Mouse (Mus musculus): Measurements from ENCODE around the gene Plac9b. TPM values are rescaled to one million over a fixed set of nuclear protein-coding genes. Genes with fewer than 3 reads are reported as not detected.
"Not testable (repeated sequence)": the region's sequence is repeated elsewhere in the genome, so short reads cannot be mapped to it uniquely, and the experiment has no call there.

The Plac9b gene
- polyA plus RNA-seq (2012; rRNA removed): 2.3 and 3.7 TPM in 2 replicates

- H3K4me3 ChIP-seq (replicated peaks; ENCODE audit: insufficient read depth, low read depth, low read length); H3K27me3 ChIP-seq (ENCODE audit: control insufficient read depth, insufficient read depth, low read length): not testable (repeated sequence)
- no CpG with 5 or more reads among the region's 10 CpGs for WGBS
Measured at GRCm38 (mm10) chr14:26182380-26182779, at the start of gene Plac9b. Gene Plac9b, minus strand, starts transcription at chr14:26182480.

GRCm38 (mm10) chr14:26216233-26217000, 34.1 kb upstream of the Plac9b start:
- not testable (repeated sequence) for H3K4me3 ChIP-seq (replicated peaks; ENCODE audit: insufficient read depth, low read depth, low read length); H3K27ac ChIP-seq (ENCODE audit: insufficient read depth, low read length); DNase-seq; H3K4me1 ChIP-seq (ENCODE audit: control insufficient read depth, insufficient read depth, low read length); H3K27me3 ChIP-seq (ENCODE audit: control insufficient read depth, insufficient read depth, low read length)
- WGBS: no CpG with 5 or more reads among the region's 5 CpGs

More at GRCm38 (mm10) chr14:26182380-26182779, at the start of gene Plac9b:
- H3K4me1 ChIP-seq (ENCODE audit: control insufficient read depth, insufficient read depth, low read length); DNase-seq; H3K27ac ChIP-seq (ENCODE audit: insufficient read depth, low read length): not testable (repeated sequence)

DNA sequence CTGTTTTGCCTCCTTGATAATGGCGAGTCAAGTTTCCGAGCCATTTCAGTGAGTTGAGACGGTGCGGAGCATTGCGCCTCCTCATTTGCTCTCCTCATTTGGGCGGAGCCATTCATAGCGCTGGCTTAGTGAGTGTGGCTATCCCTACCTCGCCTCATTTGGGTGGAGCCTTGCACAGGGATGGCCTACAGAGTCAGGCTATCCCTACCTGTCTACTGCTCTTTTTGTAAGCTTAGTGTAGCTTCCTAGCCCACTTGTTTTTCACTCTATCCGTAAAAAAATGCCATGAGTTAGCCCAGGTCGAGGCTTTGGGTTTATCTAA, 24.6 kb upstream of the Plac9b start, which contains the start of gene Tmem254b:
Gene Tmem254b (minus strand): TSS at position 116 of the 322 bp plus-strand sequence.
- H3K4me3 ChIP-seq (replicated peaks; ENCODE audit: insufficient read depth, low read depth, low read length); DNase-seq; H3K27me3 ChIP-seq (ENCODE audit: control insufficient read depth, insufficient read depth, low read length); H3K27ac ChIP-seq (ENCODE audit: insufficient read depth, low read length); H3K4me1 ChIP-seq (ENCODE audit: control insufficient read depth, insufficient read depth, low read length): not testable (repeated sequence)
- WGBS: no CpG with 5 or more reads among the region's 10 CpGs

- not testable (repeated sequence) for H3K27ac ChIP-seq (ENCODE audit: insufficient read depth, low read length); DNase-seq; H3K4me1 ChIP-seq (ENCODE audit: control insufficient read depth, insufficient read depth, low read length); H3K27me3 ChIP-seq (ENCODE audit: control insufficient read depth, insufficient read depth, low read length); H3K4me3 ChIP-seq (replicated peaks; ENCODE audit: insufficient read depth, low read depth, low read length)
- no CpG with 5 or more reads among the region's 44 CpGs for WGBS
Measured at GRCm38 (mm10) chr14:26206197-26206925, 24.1 kb upstream of the Plac9b start.

DNA sequence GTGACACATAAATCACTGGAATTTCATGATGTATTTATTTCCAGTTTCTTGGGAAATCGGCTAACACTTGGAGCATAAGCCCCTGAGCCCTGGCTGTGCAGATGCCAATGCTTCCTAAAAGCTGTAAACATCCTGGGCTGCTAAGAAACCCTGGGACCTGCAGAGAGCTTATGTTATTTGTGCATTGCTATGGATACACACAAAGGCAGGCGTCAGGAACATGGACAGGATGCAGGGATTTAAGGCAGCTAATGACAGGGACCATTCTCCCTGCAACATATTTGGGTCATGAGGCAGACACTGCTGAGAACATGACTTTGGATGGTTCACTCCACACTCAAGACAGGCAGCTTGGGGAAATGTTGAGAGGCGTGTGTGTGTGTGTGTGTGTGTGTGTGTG, 15.6 kb upstream of the Plac9b start:
- H3K27ac ChIP-seq (ENCODE audit: insufficient read depth, low read length); H3K27me3 ChIP-seq (ENCODE audit: control insufficient read depth, insufficient read depth, low read length); H3K4me1 ChIP-seq (ENCODE audit: control insufficient read depth, insufficient read depth, low read length); DNase-seq; H3K4me3 ChIP-seq (replicated peaks; ENCODE audit: insufficient read depth, low read depth, low read length): not testable (repeated sequence)
- WGBS: no CpG with 5 or more reads among the region's 3 CpGs

- H3K4me1 ChIP-seq (ENCODE audit: control insufficient read depth, insufficient read depth, low read length); DNase-seq; H3K27ac ChIP-seq (ENCODE audit: insufficient read depth, low read length); H3K4me3 ChIP-seq (replicated peaks; ENCODE audit: insufficient read depth, low read depth, low read length); H3K27me3 ChIP-seq (ENCODE audit: control insufficient read depth, insufficient read depth, low read length): not testable (repeated sequence)
- no CpG with 5 or more reads among the region's 8 CpGs for WGBS
Measured at GRCm38 (mm10) chr14:26188361-26188760, 6.1 kb upstream of the Plac9b start.

DNA sequence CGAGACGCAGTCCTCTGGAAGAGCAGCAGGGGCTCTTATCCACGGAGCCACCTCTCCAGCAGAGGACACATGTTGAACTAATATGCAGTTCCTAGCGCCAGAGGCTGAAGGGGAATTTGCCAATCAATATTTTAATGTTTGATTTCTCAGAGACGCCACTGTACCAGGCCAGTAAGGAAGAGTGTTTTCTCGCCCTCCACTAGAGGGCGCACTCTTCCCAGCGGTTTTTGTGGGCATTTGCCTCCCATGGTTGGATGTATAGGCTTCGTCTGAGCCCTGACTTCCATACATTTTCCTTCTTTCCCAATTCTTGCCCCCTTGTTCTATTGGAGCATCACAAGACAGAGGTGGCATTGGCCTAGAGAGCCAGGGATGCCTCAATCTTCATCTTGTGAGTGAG, 4.4 kb upstream of the Plac9b start:
- not testable (repeated sequence) for H3K27ac ChIP-seq (ENCODE audit: insufficient read depth, low read length); H3K27me3 ChIP-seq (ENCODE audit: control insufficient read depth, insufficient read depth, low read length); H3K4me3 ChIP-seq (replicated peaks; ENCODE audit: insufficient read depth, low read depth, low read length); DNase-seq; H3K4me1 ChIP-seq (ENCODE audit: control insufficient read depth, insufficient read depth, low read length)
- no CpG with 5 or more reads among the region's 9 CpGs for WGBS

DNA sequence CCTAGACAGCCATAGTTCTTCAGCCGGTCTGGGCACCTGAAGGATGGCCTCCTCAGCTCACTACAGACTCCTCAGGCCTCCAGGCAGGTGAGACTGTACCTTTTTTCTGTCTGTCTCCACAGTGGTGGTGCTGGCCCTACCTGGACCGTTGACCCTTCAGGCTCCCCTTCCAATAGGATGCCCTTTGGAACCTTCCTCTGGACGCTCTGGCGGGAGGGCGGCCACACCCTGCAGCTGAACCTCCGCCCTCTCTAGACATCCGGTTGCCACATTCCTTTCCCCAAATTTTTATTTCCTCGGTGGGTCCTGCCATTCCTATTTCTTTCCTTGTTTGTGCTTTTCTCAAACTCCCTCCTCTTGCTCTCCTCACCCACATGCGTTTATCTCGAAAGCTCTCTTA, 620 bp downstream of the Plac9b start:
- H3K4me3 ChIP-seq (replicated peaks; ENCODE audit: insufficient read depth, low read depth, low read length); H3K4me1 ChIP-seq (ENCODE audit: control insufficient read depth, insufficient read depth, low read length); DNase-seq; H3K27me3 ChIP-seq (ENCODE audit: control insufficient read depth, insufficient read depth, low read length); H3K27ac ChIP-seq (ENCODE audit: insufficient read depth, low read length): not testable (repeated sequence)
- WGBS: no CpG with 5 or more reads among the region's 10 CpGs

DNA sequence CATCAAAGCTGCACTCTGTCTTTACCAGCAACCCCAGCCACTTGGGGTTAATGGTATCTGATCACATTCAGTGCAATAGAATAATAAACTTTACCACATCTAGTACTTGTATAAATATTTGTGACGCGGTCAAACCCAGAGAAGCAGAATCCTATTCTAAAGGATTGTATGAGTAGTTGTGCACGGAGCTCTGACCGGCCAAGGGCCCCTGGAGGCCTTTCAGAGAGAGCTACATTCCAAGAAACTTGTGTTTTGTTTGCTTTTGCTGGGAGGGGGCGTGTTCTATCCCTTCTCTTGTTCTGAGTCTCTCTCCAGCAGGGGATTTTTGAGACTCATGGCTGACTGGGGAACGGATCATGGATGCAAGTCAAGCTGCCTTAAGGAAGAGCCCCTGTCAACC, 7.3 kb downstream of the Plac9b start:
- not testable (repeated sequence) for H3K27ac ChIP-seq (ENCODE audit: insufficient read depth, low read length); H3K4me1 ChIP-seq (ENCODE audit: control insufficient read depth, insufficient read depth, low read length); H3K4me3 ChIP-seq (replicated peaks; ENCODE audit: insufficient read depth, low read depth, low read length); H3K27me3 ChIP-seq (ENCODE audit: control insufficient read depth, insufficient read depth, low read length); DNase-seq
- WGBS: no CpG with 5 or more reads among the region's 6 CpGs

GRCm38 (mm10) chr14:26173955-26174354, 8.3 kb downstream of the Plac9b start:
- WGBS: no CpG with 5 or more reads among the region's 3 CpGs
- H3K27ac ChIP-seq (ENCODE audit: insufficient read depth, low read length); H3K4me1 ChIP-seq (ENCODE audit: control insufficient read depth, insufficient read depth, low read length); H3K27me3 ChIP-seq (ENCODE audit: control insufficient read depth, insufficient read depth, low read length); DNase-seq; H3K4me3 ChIP-seq (replicated peaks; ENCODE audit: insufficient read depth, low read depth, low read length): not testable (repeated sequence)

- WGBS: no CpG with 5 or more reads among the region's 12 CpGs
- not testable (repeated sequence) for DNase-seq; H3K4me1 ChIP-seq (ENCODE audit: control insufficient read depth, insufficient read depth, low read length); H3K27me3 ChIP-seq (ENCODE audit: control insufficient read depth, insufficient read depth, low read length); H3K4me3 ChIP-seq (replicated peaks; ENCODE audit: insufficient read depth, low read depth, low read length); H3K27ac ChIP-seq (ENCODE audit: insufficient read depth, low read length)
Measured at GRCm38 (mm10) chr14:26165266-26165665, 17.0 kb downstream of the Plac9b start.

GRCm38 (mm10) chr14:26162423-26162822, 19.9 kb downstream of the Plac9b start:
- no CpG with 5 or more reads among the region's 5 CpGs for whole genome bisulfite sequencing
- not testable (repeated sequence) for H3K4me1 ChIP-seq (ENCODE audit: control insufficient read depth, insufficient read depth, low read length)

More at GRCm38 (mm10) chr14:26162423-26162822, 19.9 kb downstream of the Plac9b start:
- H3K4me3 ChIP-seq (replicated peaks; ENCODE audit: insufficient read depth, low read depth, low read length); DNase-seq; H3K27ac ChIP-seq (ENCODE audit: insufficient read depth, low read length); H3K27me3 ChIP-seq (ENCODE audit: control insufficient read depth, insufficient read depth, low read length): not testable (repeated sequence)
